Mouse (Mus musculus): Measurements from ENCODE around the gene Btnl4. TPM values are rescaled to one million over a fixed set of nuclear protein-coding genes. Genes with fewer than 3 reads are reported as not detected.
A peak's percentile ranks its signal among the peaks of the same experiment; 100 is the strongest.
"Not testable (repeated sequence)": the region's sequence is repeated elsewhere in the genome, so short reads cannot be mapped to it uniquely, and the experiment has no call there.

Gene Btnl4
- not detected in 2 replicates for total RNA-seq (2017)

DNA sequence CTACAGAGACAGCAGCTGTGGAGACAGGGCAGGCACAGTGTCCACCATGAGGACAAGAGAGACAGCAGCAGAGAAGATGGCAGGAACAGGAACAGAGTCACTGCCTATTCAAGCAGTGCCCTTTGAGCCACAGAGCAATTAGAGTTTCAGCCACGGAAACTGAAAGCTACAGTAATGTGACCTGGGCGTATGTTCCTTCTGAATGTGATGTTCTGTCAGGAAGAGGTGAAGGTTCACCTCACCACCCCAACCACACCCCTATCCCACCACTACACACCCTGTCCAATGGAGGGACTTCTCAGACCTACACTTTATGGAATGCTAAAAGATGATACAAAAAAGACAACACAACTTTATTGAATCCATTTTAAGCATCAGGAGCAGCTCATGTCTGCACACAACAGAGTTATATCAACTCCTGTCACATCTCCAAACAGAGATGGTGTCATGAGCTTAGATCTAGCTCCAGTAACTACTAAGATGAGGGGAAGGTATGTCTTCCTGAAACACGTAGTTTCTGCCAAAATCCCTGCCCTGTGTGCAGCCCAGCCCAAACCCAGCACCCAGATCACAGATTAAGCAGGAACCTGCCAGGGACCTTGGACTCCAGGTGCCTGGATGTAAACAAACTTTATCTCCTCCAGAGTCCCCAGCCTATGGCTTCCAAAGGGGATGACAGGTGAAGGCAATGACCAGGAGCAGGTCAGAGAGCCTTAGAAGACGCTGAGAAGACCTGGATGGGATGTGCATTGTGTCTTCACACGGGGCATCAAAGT lies at the start of gene Btnl4:
TSS of gene Btnl4 (minus strand) at position 81 of the 776 bp plus-strand sequence.
- ATAC-seq (replicated peaks in 1 of 2; ENCODE audit: insufficient read depth in 1 of 2, low FRiP score in 2 of 2, low TSS enrichment in 1 of 2, low read depth in 1 of 2, poor library complexity in 2 of 2, severe bottlenecking in 2 of 2): not testable (repeated sequence)

DNA sequence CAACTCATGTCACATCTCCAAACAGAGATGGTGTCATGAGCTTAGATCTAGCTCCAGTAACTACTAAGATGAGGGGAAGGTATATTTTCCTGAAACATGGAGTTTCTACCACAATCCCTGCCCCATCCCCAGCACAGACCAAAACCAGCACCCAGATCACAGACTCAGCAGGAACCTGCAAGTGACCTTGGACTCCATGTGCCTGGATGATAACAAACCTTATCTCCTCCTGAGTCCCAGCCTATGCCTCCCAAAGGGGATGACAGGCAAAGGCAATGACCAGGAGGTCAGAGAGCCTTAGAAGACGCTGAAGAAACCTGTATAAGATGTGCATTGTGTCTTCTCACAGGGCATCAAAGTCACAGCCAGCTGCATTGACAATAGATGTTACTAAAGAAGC lies 41.9 kb upstream of the Btnl4 start:
- no peak for ATAC-seq (replicated peaks in 1 of 2; ENCODE audit: insufficient read depth in 1 of 2, low FRiP score in 2 of 2, low TSS enrichment in 1 of 2, low read depth in 1 of 2, poor library complexity in 2 of 2, severe bottlenecking in 2 of 2)

- ATAC-seq (replicated peaks in 1 of 2; ENCODE audit: insufficient read depth in 1 of 2, low FRiP score in 2 of 2, low TSS enrichment in 1 of 2, low read depth in 1 of 2, poor library complexity in 2 of 2, severe bottlenecking in 2 of 2): not testable (repeated sequence)
Measured at GRCm38 (mm10) chr17:34518571-34518970, 41.5 kb upstream of the Btnl4 start.

- no peak for ATAC-seq (replicated peaks in 1 of 2; ENCODE audit: insufficient read depth in 1 of 2, low FRiP score in 2 of 2, low TSS enrichment in 1 of 2, low read depth in 1 of 2, poor library complexity in 2 of 2, severe bottlenecking in 2 of 2)
Measured at GRCm38 (mm10) chr17:34517795-34518194, 40.7 kb upstream of the Btnl4 start.

DNA sequence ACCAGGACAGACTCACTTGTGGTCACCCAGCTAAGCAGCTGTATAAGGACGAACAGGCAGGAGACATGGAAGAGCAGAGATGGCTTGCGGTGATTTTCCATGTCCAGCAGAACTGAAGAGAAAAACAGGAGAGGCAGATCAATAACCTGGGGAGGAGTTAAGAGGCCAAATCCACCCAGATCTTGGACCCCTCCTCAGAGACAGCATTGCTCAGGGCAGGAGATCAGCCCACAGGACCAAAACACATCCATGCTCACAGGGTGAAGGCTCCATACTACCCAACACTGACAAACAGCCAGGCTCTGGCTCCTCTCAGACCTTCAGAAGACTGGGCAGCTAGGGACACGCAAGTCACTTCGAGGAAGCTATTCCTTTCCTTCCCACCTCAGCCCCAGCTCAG lies 40.1 kb upstream of the Btnl4 start, which contains the start of gene Btnl6:
TSS of gene Btnl6 (minus strand) at position 101 of the 400 bp plus-strand sequence.
- ATAC-seq (replicated peaks in 1 of 2; ENCODE audit: insufficient read depth in 1 of 2, low FRiP score in 2 of 2, low TSS enrichment in 1 of 2, low read depth in 1 of 2, poor library complexity in 2 of 2, severe bottlenecking in 2 of 2): no peak

DNA sequence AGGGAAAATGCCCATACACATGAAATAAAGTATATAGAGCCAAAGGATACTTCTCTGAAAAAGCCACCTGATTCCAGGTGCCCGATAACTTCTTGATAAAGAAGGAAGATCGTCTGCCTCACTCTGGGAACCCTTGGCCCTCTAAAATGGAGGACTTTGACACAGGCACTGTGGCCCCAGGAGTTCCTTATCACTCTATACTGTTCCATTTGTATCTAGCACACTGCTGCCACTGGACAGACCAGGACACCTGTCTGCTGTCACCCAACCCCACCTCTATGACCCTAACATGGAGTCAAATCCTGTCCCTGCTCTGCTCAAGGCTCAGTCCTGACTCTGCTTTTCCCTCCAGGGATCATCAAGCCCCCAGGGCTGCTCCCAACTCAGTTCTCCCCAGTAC lies 39.4 kb upstream of the Btnl4 start:
- ATAC-seq (replicated peaks in 1 of 2; ENCODE audit: insufficient read depth in 1 of 2, low FRiP score in 2 of 2, low TSS enrichment in 1 of 2, low read depth in 1 of 2, poor library complexity in 2 of 2, severe bottlenecking in 2 of 2): no peak

DNA sequence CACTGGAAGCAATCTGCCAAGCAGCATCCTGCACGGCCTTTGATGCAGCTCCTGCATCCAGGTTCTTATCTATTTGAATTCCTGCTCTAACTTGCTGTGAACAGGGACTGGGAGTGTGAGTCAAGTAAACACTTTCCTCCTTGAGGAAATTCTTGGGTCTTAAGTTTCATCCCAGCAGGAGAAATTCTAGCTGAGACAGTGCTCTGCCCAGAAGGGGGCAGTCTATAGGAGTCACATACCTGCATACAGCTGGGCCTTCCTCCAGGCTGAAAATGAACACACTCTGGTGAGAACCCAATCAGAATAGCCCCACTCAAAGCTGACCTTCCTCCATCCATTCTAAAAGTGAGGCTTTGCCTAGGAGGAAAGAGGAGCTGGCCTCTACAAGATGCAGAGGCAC lies 34.6 kb upstream of the Btnl4 start:
- ATAC-seq (replicated peaks in 1 of 2; ENCODE audit: insufficient read depth in 1 of 2, low FRiP score in 2 of 2, low TSS enrichment in 1 of 2, low read depth in 1 of 2, poor library complexity in 2 of 2, severe bottlenecking in 2 of 2): not testable (repeated sequence)

DNA sequence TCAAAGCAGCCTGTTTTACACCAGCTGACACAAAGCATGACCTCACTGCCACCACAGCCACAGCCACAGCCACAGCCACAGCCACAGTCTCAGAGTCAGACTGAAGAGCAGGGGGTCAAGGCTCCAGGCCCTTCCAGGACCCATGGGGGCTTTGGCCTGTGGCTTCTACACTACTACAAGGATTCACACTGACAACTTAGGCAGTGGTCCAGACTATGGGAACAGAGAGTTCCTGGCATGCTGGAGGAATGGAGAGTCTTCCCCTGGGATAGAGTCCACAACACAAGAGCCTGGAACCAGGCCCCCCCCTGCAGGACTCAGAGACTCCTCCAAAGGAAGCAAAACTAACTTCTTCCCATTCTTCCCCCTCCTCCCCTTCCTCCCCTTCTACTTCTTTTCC lies 30.5 kb upstream of the Btnl4 start:
- no peak for ATAC-seq (replicated peaks in 1 of 2; ENCODE audit: insufficient read depth in 1 of 2, low FRiP score in 2 of 2, low TSS enrichment in 1 of 2, low read depth in 1 of 2, poor library complexity in 2 of 2, severe bottlenecking in 2 of 2)

DNA sequence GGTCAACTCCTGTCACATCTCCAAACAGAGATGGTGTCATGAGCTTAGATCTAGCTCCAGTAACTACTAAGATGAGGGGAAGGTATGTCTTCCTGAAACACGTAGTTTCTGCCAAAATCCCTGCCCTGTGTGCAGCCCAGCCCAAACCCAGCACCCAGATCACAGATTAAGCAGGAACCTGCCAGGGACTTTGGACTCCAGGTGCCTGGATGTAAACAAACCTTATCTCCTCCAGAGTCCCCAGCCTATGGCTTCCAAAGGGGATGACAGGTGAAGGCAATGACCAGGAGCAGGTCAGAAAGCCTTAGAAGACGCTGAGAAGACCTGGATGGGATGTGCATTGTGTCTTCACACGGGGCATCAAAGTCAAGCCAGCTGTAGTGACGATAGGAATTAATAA lies 20.6 kb upstream of the Btnl4 start:
- not testable (repeated sequence) for ATAC-seq (replicated peaks in 1 of 2; ENCODE audit: insufficient read depth in 1 of 2, low FRiP score in 2 of 2, low TSS enrichment in 1 of 2, low read depth in 1 of 2, poor library complexity in 2 of 2, severe bottlenecking in 2 of 2)

- not testable (repeated sequence) for ATAC-seq (replicated peaks in 1 of 2; ENCODE audit: insufficient read depth in 1 of 2, low FRiP score in 2 of 2, low TSS enrichment in 1 of 2, low read depth in 1 of 2, poor library complexity in 2 of 2, severe bottlenecking in 2 of 2)
Measured at GRCm38 (mm10) chr17:34497319-34497718, 20.2 kb upstream of the Btnl4 start.

DNA sequence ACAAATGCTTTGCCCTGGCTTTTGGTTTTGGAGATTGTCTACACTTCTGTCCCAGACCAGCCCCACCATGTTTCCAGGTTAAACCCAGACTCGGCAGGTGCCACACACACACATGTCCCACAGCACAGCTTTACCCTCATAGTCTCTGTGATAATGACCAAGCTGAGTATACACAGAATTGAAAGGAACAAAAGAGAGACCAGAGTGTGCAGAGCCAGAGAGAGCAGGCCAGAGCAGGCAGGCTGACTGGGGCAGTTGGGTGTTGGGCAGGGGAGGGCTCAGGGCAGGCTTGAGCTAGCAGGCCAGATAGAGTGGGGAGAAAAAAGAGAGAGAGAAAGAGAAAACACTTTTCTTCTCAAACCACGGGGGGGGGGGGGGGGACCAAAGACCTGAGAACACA lies 19.4 kb upstream of the Btnl4 start:
- ATAC-seq (replicated peaks in 1 of 2; ENCODE audit: insufficient read depth in 1 of 2, low FRiP score in 2 of 2, low TSS enrichment in 1 of 2, low read depth in 1 of 2, poor library complexity in 2 of 2, severe bottlenecking in 2 of 2): no peak

DNA sequence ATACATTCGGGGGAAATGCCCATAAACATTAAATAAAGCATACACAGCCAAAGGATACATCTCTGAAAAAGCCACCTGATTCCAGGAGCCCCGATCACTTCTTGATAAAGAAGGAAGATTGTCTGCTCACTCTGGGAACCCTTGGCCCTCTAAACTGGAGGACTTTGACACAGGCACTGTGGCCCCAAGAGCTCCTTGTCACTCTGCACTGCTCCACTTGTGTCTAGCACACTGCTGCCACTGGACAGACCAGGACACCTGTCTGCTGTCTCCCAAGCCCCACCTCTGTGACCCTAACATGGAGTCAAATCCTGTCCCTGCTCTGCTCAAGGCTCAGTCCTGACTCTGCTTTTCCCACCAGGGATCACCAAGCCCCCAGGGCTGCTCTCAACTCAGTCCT lies 18.0 kb upstream of the Btnl4 start:
- not testable (repeated sequence) for ATAC-seq (replicated peaks in 1 of 2; ENCODE audit: insufficient read depth in 1 of 2, low FRiP score in 2 of 2, low TSS enrichment in 1 of 2, low read depth in 1 of 2, poor library complexity in 2 of 2, severe bottlenecking in 2 of 2)

- ATAC-seq (replicated peaks in 1 of 2; ENCODE audit: insufficient read depth in 1 of 2, low FRiP score in 2 of 2, low TSS enrichment in 1 of 2, low read depth in 1 of 2, poor library complexity in 2 of 2, severe bottlenecking in 2 of 2): no peak
Measured at GRCm38 (mm10) chr17:34492796-34493195, 15.7 kb upstream of the Btnl4 start.

- no peak for ATAC-seq (replicated peaks in 1 of 2; ENCODE audit: insufficient read depth in 1 of 2, low FRiP score in 2 of 2, low TSS enrichment in 1 of 2, low read depth in 1 of 2, poor library complexity in 2 of 2, severe bottlenecking in 2 of 2)
Measured at GRCm38 (mm10) chr17:34476427-34476826, 691 bp downstream of the Btnl4 start.

DNA sequence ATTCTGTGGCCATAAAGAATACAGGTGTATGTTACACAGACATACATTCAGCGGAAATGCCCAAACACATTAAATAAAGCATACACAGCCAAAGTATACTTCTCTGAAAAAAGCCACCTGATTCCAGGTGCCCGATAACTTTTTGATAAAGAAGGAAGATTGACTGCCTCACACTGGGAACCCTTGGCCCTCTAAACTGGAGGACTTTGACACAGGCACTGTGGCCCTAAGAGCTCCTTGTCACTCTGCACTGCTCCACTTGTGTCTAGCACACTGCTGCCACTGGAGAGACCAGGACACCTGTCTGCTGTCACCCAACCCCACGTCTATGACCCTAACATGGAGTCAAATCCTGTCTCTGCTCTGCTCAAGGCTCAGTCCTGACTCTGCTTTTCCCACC lies 2.1 kb downstream of the Btnl4 start:
- ATAC-seq (replicated peaks in 1 of 2; ENCODE audit: insufficient read depth in 1 of 2, low FRiP score in 2 of 2, low TSS enrichment in 1 of 2, low read depth in 1 of 2, poor library complexity in 2 of 2, severe bottlenecking in 2 of 2): no peak

DNA sequence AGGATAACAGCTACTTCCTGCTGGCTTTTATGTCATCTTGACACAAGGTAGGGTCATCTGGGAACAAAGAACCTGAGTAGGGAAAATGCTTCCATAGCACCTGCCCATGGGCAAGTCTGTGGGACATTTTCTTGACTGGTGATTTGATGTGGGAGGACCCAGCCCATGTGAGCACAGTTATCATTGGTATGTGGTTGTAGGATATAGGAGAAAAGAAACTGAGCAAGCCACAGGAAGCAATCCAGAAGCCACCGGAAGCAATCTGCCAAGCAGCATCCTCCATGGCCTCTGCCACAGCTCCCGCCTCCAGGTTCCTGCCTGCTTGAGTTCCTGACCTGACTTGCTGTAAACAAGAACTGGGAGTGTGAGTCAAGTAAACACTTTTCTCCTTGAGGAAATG lies 6.6 kb downstream of the Btnl4 start:
- ATAC-seq (replicated peaks in 1 of 2; ENCODE audit: insufficient read depth in 1 of 2, low FRiP score in 2 of 2, low TSS enrichment in 1 of 2, low read depth in 1 of 2, poor library complexity in 2 of 2, severe bottlenecking in 2 of 2): no peak

- ATAC-seq (replicated peaks in 1 of 2; ENCODE audit: insufficient read depth in 1 of 2, low FRiP score in 2 of 2, low TSS enrichment in 1 of 2, low read depth in 1 of 2, poor library complexity in 2 of 2, severe bottlenecking in 2 of 2): not testable (repeated sequence)
Measured at GRCm38 (mm10) chr17:34465906-34466305, 11.2 kb downstream of the Btnl4 start.

- ATAC-seq (replicated peaks in 1 of 2; ENCODE audit: insufficient read depth in 1 of 2, low FRiP score in 2 of 2, low TSS enrichment in 1 of 2, low read depth in 1 of 2, poor library complexity in 2 of 2, severe bottlenecking in 2 of 2): no peak
Measured at GRCm38 (mm10) chr17:34459255-34459654, 17.9 kb downstream of the Btnl4 start.

- peak; percentile 36 to 63; a peak in 1 of 4 replicates for ATAC-seq (replicated peaks in 1 of 2; ENCODE audit: insufficient read depth in 1 of 2, low FRiP score in 2 of 2, low TSS enrichment in 1 of 2, low read depth in 1 of 2, poor library complexity in 2 of 2, severe bottlenecking in 2 of 2)
Measured at GRCm38 (mm10) chr17:34457668-34458067, 19.4 kb downstream of the Btnl4 start.
